ENCODE assay signal across 18 mouse cellular contexts in genomic region chr4:147520100-147520499, GRCm38 (mm10). TPM values are rescaled to one million over a fixed set of nuclear protein-coding genes. Genes with fewer than 3 reads are reported as not detected.
DNase-seq lines count a peak whose midpoint lies in the region; ATAC-seq and TF ChIP-seq lines count a peak whose summit lies in the region.
"Had no signal": no experiment of that assay in that cellular context is flagged by ENCODE, and none has a peak within 500 bp of the region (broad histone marks: within the 10 kb centered on the region; RNA-seq: fewer than 3 reads in every experiment).

No protein-coding gene starts in this region.

- no peak overlapping the region for H3K4me3 ChIP-seq in forebrain, embryonic 11.5 days (ENCODE audit: low read depth, low read length)
- H3K4me3 ChIP-seq in forebrain, embryonic 14.5 days (ENCODE audit: low read depth, low read length): no peak overlapping the region
- H3K4me3 ChIP-seq in kidney, embryonic 15.5 days (replicated peaks): no peak overlapping the region
- no peak overlapping the region for H3K4me3 ChIP-seq in G1E (ENCODE audit: low read depth, low read length)
- no peak overlapping the region for H3K4me3 ChIP-seq in liver, embryonic 13.5 days (replicated peaks)
- H3K4me3 ChIP-seq: heart, adult 2 months; megakaryocyte, embryonic 14.5 days; neural tube, embryonic 13.5 days had no signal

- H3K4me1 ChIP-seq in forebrain, embryonic 11.5 days (replicated peaks; ENCODE audit: control insufficient read depth, insufficient read depth, low read length): no peaks in the 10 kb centered on the region
- no peaks in the 10 kb centered on the region for H3K4me1 ChIP-seq in forebrain, embryonic 14.5 days (ENCODE audit: control insufficient read depth, insufficient read depth, low read length)
- H3K4me1 ChIP-seq in kidney, embryonic 15.5 days: no peaks in the 10 kb centered on the region
- H3K4me1 ChIP-seq in G1E (ENCODE audit: insufficient read depth, low read depth, low read length): no peaks in the 10 kb centered on the region
- H3K4me1 ChIP-seq in liver, embryonic 13.5 days (replicated peaks): no peaks in the 10 kb centered on the region
- H3K4me1 ChIP-seq: megakaryocyte, embryonic 14.5 days; neural tube, embryonic 13.5 days had no signal

- TF ChIP-seq CTCF in G1E (IDR thresholded peaks at IDR 0.05; ENCODE audit: low read depth, low read length): no peak

- no peaks in the 10 kb centered on the region for H3K36me3 ChIP-seq in forebrain, embryonic 11.5 days (ENCODE audit: control insufficient read depth, insufficient read depth, low read length)
- H3K36me3 ChIP-seq in forebrain, embryonic 14.5 days (ENCODE audit: control insufficient read depth, insufficient read depth, low read length): no peaks in the 10 kb centered on the region
- H3K36me3 ChIP-seq in kidney, embryonic 15.5 days: no peaks in the 10 kb centered on the region; the same call in 1 of the 2 replicates
- H3K36me3 ChIP-seq in G1E (replicated peaks): no peaks in the 10 kb centered on the region
- H3K36me3 ChIP-seq in liver, embryonic 13.5 days: no peaks in the 10 kb centered on the region
- H3K36me3 ChIP-seq: neural tube, embryonic 13.5 days had no signal

- H3K27ac ChIP-seq in forebrain, embryonic 11.5 days (ENCODE audit: low read depth, low read length): no peak overlapping the region
- no peak overlapping the region for H3K27ac ChIP-seq in forebrain, embryonic 14.5 days (ENCODE audit: low read depth, low read length)
- no peak overlapping the region for H3K27ac ChIP-seq in kidney, embryonic 15.5 days
- H3K27ac ChIP-seq in liver, embryonic 13.5 days: no peak overlapping the region
- H3K27ac ChIP-seq: heart, adult 2 months; neural tube, embryonic 13.5 days had no signal

- peaks cover 36% of the 10 kb centered on the region for H3K9me3 ChIP-seq in forebrain, embryonic 11.5 days (ENCODE audit: control insufficient read depth, low read length)
- H3K9me3 ChIP-seq in forebrain, embryonic 14.5 days (replicated peaks; ENCODE audit: control insufficient read depth, low read length): peaks cover 73% of the 10 kb centered on the region
- peaks cover 66% of the 10 kb centered on the region for H3K9me3 ChIP-seq in kidney, embryonic 15.5 days (replicated peaks)
- peaks cover 34% of the 10 kb centered on the region for H3K9me3 ChIP-seq in G1E (replicated peaks)
- H3K9me3 ChIP-seq in liver, embryonic 13.5 days (replicated peaks): peaks cover 40% of the 10 kb centered on the region

- no peak overlapping the region for H3K4me2 ChIP-seq in forebrain, embryonic 11.5 days (ENCODE audit: low read depth, low read length, severe bottlenecking)
- no peak overlapping the region for H3K4me2 ChIP-seq in forebrain, embryonic 14.5 days (ENCODE audit: low read length)
- H3K4me2 ChIP-seq in kidney, embryonic 15.5 days: no peak overlapping the region
- no peak overlapping the region for H3K4me2 ChIP-seq in liver, embryonic 13.5 days
- H3K4me2 ChIP-seq: neural tube, embryonic 13.5 days had no signal

- no peaks in the 10 kb centered on the region for H3K27me3 ChIP-seq in forebrain, embryonic 11.5 days (ENCODE audit: control insufficient read depth, insufficient read depth, low read length)
- H3K27me3 ChIP-seq in forebrain, embryonic 14.5 days (replicated peaks; ENCODE audit: control insufficient read depth, insufficient read depth, low read length): no peaks in the 10 kb centered on the region
- no peaks in the 10 kb centered on the region for H3K27me3 ChIP-seq in kidney, embryonic 15.5 days
- H3K27me3 ChIP-seq in G1E (ENCODE audit: insufficient read depth, low read length): no peaks in the 10 kb centered on the region
- no peaks in the 10 kb centered on the region for H3K27me3 ChIP-seq in liver, embryonic 13.5 days
- H3K27me3 ChIP-seq: megakaryocyte, embryonic 14.5 days; neural tube, embryonic 13.5 days had no signal

- peak; percentile 24; the same call in 1 of the 2 replicates for ATAC-seq in forebrain, embryonic 11.5 days (replicated peaks; ENCODE audit: low FRiP score)
- no peak for ATAC-seq in forebrain, embryonic 14.5 days
- peak; percentile 19; the same call in 1 of the 2 replicates for ATAC-seq in kidney, embryonic 15.5 days (replicated peaks; ENCODE audit: low FRiP score)
- ATAC-seq in G1E (ENCODE audit: extremely low read depth, insufficient number of reproducible peaks, low FRiP score, poor library complexity, severe bottlenecking): peak; percentile 9; the same call in 1 of the 2 replicates
- ATAC-seq in liver, embryonic 13.5 days (ENCODE audit: low read depth): 0 out of 2 replicates have a peak, but pooled peaks have one; percentile 18

- no peak for DNase-seq in forebrain, embryonic 11.5 days (ENCODE audit: low spot score)
- DNase-seq in forebrain, embryonic 14.5 days (ENCODE audit: low spot score): no peak
- DNase-seq in kidney, adult 9 months: no peak
- DNase-seq in G1E (ENCODE audit: low spot score): no peak
- no peak for DNase-seq in liver, embryonic 13.5 days
- DNase-seq in spleen, postnatal 14 days (ENCODE audit: low spot score in 2 of 2): no peak
- DNase-seq in gastrocnemius, postnatal 4 days (ENCODE audit: low spot score in 2 of 2): no peak
- DNase-seq: adrenal gland, adult 2 months; cerebellum, adult 9-10 months; embryo, embryonic 11 days; heart, adult 2 months; kidney, adult 8-10 months; lung, adult 18-20 months; right cerebral cortex, adult 18-20 months had no signal

- no peak overlapping the region for H3K9ac ChIP-seq in forebrain, embryonic 11.5 days (ENCODE audit: low read length)
- no peak overlapping the region for H3K9ac ChIP-seq in forebrain, embryonic 14.5 days (ENCODE audit: low read length)
- H3K9ac ChIP-seq in kidney, embryonic 15.5 days: no peak overlapping the region
- H3K9ac ChIP-seq in liver, embryonic 13.5 days: no peak overlapping the region
- H3K9ac ChIP-seq: neural tube, embryonic 13.5 days had no signal

RNA-seq across cellular contexts. Expression of gene Gm16503, which starts 19.9 kb away (rescaled TPM):
- 0.29 and 0.41 TPM in 2 replicates for polyA plus RNA-seq in forebrain, embryonic 11.5 days (2014; fragmentation: Nextera tagmentation; extraction: Ambion mirVana)
- polyA plus RNA-seq in forebrain, embryonic 14.5 days (2014; fragmentation: Nextera tagmentation; extraction: Ambion mirVana): 0.12 and 0.13 TPM in 2 replicates
- polyA plus RNA-seq in kidney, embryonic 15.5 days (2015; fragmentation: Nextera tagmentation; extraction: Ambion mirVana): 0.36 and 0.49 TPM in 2 replicates
- 0.29 TPM in 1 of 2 replicates, not detected in the other for total RNA-seq in G1E (2014; fragmentation: Nextera tagmentation)
- total RNA-seq in G1E (2017): 0.17 and 0.22 TPM in 2 replicates
- not detected in 2 replicates for polyA plus RNA-seq in G1E (2012)
- polyA plus RNA-seq in liver, embryonic 13.5 days (2015; fragmentation: Nextera tagmentation; extraction: Ambion mirVana): 0.06 and 0.10 TPM in 2 replicates
- under 1 TPM; 0.65 to 0.66 TPM for total RNA-seq in gastrocnemius, postnatal 4 days (2021)
- polyA plus RNA-seq: adrenal gland, adult 2 months; heart, adult 2 months; spleen, adult 2 months had no signal

RNA-seq across cellular contexts. Expression of gene Zfp982, which starts 27.9 kb away (rescaled TPM):
- 8.7 and 10.6 TPM in 2 replicates for polyA plus RNA-seq in forebrain, embryonic 11.5 days (2014; fragmentation: Nextera tagmentation; extraction: Ambion mirVana)
- 1.8 and 2.7 TPM in 2 replicates for polyA plus RNA-seq in forebrain, embryonic 14.5 days (2014; fragmentation: Nextera tagmentation; extraction: Ambion mirVana)
- polyA plus RNA-seq in kidney, embryonic 15.5 days (2015; fragmentation: Nextera tagmentation; extraction: Ambion mirVana): 7.7 and 8.0 TPM in 2 replicates
- total RNA-seq in G1E (2014; fragmentation: Nextera tagmentation) (0.68 TPM in 1 of 2 replicates, not detected in the other), G1E (2017) (0.35 and 0.44 TPM in 2 replicates)
- not detected in 2 replicates for polyA plus RNA-seq in G1E (2012)
- polyA plus RNA-seq in liver, embryonic 13.5 days (2015; fragmentation: Nextera tagmentation; extraction: Ambion mirVana): 2.4 and 3.4 TPM in 2 replicates
- total RNA-seq in gastrocnemius, postnatal 4 days (2021): 1 to 10 TPM; 4.6 to 7.0 TPM
- polyA plus RNA-seq: adrenal gland, adult 2 months; spleen, adult 2 months had no signal

RNA-seq across cellular contexts. Expression of gene Zfp985, which starts 33.0 kb away (rescaled TPM):
- polyA plus RNA-seq in forebrain, embryonic 11.5 days (2014; fragmentation: Nextera tagmentation; extraction: Ambion mirVana): not detected in 2 replicates
- 0.06 TPM in 1 of 2 replicates, not detected in the other for polyA plus RNA-seq in forebrain, embryonic 14.5 days (2014; fragmentation: Nextera tagmentation; extraction: Ambion mirVana)
- polyA plus RNA-seq in kidney, embryonic 15.5 days (2015; fragmentation: Nextera tagmentation; extraction: Ambion mirVana): 0.30 and 0.53 TPM in 2 replicates
- 3.6 and 4.3 TPM in 2 replicates for total RNA-seq in G1E (2014; fragmentation: Nextera tagmentation)
- total RNA-seq in G1E (2017): 3.7 and 4.1 TPM in 2 replicates
- 0.02 and 0.11 TPM in 2 replicates for polyA plus RNA-seq in G1E (2012)
- 0.09 and 0.14 TPM in 2 replicates for polyA plus RNA-seq in liver, embryonic 13.5 days (2015; fragmentation: Nextera tagmentation; extraction: Ambion mirVana)
- under 1 TPM in 1 of 2 experiments, not detected in 1; 0.13 TPM for total RNA-seq in gastrocnemius, postnatal 4 days (2021)
- polyA plus RNA-seq: adrenal gland, adult 2 months; spleen, adult 2 months had no signal
